Mouse (Mus musculus) ES-CJ7 (cell line): ENCODE results near the gene Wdr24.
"Not testable (repeated sequence)": the region's sequence is repeated elsewhere in the genome, so short reads cannot be mapped to it uniquely, and the experiment has no call there.

Source experiments
- DNase-seq: peaks from one replicate; pipeline ENCODE4 v3.0.0; 2011; ENCODE audit warnings: low read depth, low spot score

The Wdr24 gene

DNA sequence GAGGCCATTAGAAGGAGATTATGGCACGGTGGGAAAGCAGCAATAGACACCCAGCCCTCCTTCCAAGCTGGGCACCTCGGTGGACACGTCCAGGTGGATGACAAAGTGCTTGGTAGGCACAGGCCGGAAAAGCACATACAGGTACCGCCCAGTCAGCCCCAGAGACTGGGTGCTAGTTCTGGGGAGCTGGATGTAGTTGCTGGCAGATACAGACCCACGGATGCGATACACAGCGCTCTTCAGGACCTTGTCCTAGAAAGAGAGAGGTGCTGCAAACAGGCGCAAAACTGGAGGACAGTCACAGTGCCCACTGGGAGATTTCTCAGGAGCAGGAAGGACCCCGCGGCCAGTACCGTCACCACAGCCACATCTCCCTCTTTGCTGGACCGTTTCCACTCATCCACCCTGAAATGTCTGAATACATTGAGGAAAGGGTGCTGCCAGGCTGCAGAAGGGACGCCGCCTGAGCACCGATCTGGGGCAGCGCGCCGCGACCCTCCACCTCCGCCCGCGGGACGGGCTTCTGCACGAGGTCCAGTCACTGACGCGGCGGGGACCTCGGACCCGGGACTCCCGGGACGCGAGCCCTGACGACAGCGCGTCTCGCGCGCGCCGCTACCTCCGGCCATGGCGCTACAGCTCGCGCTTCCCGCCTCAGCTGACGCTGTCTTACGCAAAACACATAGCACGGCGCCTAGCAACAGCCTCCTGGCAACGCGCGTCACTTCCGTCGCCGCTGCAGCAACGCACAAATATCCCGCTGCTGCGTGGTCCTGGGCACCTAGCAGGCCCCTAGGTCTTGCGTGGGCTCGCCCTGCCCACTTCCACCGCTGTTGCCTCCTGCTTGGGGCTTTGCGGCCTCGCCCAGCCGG is 37.6 kb downstream of the Wdr24 start, which contains the start of gene Wdr90:
Wdr90 (minus strand) TSS at position 670 of the 872 bp plus-strand sequence.
- peak; percentile 89 for DNase-seq

DNA sequence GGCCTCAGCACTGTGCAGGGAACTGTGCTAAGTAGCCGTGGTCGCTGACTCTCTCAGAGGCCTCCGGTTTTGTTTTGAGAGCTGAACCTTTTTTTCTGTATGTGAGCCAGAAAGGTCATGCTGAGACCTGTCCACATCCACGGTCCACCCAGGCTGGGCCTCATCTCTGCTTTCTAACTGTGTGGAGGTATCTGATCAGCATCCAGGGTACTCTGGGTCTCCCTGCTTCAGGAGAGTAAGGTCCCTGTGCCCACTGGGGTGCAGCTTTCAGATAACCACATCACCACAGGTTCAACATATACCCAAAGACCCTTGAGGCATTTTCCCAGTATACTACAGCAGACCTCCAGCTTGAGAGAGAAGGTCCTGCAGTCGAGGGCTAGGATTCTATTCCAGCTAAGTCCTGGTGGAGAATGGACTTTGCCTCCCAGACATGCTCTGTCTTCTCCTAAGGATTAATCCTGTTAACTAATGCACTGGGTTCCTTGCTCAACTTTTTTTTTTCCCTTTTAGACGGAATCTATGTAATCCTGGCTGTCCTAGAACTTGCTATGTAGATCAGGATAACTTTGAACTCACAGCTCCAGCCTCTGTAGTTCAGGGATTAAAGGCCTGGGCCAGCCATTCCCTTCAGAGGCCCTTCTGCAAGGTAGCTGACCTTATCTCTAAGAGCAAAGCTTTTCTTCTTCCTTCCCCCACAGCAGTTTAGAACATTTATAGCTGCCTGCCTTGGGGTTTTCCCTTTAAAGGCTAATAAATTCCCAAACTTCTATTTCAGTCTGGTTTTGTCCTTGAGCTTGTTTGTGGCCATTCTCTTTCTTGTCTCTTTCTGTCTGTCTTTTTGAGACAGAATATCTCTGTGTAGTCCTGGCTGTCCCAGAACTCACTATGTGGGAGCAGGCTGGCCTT is 38.5 kb downstream of the Wdr24 start:
- DNase-seq: no peak

DNA sequence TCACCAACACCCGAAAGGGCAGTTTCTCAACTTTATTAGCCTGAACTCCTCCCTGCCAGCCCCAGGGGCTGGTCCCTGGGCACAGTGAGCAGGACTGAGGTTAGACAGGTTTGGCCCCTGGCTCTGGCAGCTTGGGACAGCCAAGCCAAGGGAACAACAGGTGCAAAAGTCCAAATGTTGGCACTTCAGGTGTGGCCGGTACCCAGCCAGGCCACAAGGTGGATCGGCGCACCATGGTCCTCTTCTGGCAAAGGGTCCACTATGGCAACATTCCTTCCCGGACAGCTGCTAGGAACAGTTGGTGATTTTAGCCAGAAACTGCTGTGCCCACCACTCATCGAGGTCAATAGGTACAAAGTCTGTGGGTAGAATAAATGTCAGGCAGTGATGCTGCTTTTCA is 40.3 kb downstream of the Wdr24 start:
- DNase-seq: no peak

DNA sequence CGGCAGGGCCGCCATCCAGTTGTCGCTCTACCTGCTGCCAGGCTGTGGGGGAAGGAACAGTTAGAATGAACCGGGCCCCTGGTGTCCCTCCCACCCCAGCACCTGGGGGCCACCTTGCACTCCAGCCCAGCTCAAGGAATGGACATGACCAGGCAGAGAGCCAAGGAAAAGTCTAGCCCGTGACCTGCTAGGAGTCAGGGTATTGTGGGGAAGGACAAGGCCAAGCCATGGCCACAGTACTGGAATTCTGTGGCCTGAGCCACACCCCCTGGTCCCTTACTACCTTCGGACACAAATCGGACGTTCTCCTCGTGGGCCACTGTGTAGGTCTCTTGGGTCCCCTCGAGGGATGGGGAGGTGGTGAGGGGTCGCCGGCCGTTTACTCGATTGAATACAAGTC is 40.9 kb downstream of the Wdr24 start:
- no peak for DNase-seq

DNA sequence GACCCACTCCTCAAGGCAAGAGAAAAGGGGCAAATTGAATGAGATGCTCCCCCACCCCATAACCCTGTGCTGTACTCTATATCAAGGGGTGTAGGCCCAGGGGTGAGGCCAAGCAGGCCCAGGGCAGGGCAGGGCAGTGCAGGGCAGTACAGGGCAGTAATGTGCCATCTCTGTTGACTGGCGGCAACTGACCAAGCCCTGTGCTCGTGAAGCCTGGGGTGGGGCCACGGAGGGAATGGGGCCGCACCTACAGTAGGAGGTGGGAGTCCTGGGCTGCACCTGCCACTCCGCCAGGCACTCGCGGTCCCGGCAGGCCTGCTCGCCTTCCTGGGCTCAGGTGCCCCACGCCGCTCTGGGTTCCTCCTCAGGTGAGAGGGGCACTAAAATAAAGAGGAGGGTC is 41.9 kb downstream of the Wdr24 start:
- no peak for DNase-seq

DNA sequence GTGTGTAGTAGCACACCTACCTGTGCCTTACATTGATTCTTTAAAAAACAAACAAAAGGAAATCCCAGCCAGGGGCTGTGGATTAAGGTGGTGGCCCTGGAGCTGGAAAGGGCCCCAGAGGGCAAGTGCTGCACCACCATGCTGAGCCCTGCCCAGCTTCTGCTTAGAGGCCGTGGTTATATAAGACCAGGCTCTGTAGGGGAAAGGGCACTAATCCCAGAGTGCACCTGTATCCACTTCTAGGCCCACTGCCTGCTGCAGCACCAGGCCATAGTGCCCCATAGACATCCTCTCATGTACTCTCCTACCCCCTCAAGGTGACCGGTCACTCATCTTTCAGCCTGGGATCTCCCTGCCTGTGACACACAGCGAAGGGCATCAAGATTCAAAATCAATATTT is 42.7 kb downstream of the Wdr24 start:
- DNase-seq: no peak

DNA sequence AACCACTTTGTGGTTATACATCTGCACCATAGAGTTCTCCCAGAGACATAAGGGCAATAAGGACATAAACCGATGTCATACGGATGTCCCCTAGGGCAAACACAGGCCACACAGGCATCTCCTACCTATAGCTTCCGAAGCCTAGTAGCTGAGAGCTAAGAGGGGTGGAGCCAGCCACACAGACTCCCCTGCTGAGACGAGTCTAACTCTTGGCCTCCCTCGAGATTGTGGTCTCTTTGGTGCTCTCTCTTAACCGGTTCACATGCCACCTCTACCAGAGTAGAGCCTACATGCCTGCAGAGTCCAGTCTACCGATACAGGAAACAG is 44.0 kb downstream of the Wdr24 start:
- peak; percentile 47 for DNase-seq

DNA sequence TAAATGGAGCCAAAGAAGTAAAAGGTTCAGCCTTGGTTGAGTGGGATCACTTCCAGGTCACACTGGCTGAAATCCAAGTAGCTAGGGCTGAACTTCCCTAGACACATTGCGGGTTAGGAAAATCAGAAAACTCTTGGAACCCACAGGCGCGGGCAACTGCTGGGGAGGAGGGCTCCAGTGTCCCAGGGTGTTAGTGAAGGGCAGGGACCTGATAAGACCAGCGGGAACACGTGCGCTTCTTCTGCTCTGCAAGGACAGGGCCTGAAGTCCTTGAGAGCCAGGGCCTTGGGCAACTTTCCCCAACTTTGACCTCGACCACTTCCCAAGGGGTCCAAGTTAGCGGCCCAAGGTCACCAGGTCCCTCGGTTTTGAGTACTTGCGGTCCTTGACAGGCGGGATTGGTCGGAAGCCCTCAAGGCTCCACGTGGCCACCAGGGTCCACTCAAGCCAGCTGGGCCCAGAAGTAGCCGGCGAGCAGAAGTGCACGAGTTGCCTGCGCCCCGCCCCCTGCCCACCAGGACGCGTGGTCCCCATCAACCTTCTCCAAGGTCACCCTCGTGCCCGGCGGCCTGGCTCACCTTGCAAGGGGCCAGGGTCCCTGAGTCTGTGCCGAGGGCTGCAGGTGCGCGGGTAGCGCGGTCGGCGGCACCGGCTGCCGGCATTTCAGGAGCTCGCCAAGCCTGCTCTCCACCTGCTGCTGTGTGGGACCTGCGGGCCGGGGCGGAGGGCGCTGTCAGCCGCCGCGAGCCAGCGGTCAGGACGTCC is 44.6 kb downstream of the Wdr24 start:
- DNase-seq: no peak

DNA sequence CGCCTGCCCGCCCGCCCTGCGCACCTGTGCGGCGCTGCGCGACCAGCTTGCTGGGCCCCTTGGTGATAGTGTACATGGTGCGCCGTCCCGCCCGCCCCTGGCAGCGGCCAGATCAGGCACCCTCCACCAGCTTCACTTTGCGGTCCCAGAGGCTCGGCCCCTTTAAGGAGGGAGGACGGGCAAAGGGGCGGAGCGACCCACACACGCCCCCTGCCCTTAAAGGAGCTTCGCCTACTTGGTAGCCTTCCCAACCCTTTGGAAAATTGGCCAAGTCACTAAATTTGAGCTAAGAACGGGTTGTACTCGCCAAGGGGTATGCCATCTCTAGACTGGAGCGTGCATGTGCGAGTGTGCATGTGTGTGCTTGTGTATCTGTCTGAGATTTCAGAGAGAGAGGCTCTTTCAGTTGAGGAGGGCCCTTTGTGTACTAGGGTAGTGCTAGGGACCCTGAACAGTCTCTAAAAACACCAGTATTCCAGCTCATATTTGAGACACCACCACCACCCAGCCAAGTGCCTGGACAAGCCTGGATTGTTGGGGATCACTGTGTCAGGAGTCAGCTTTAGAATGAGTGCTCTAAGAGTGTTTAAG is 45.3 kb downstream of the Wdr24 start, which contains the start of gene Mcrip2:
Mcrip2 (minus strand) TSS at position 164 of the 591 bp plus-strand sequence.
- DNase-seq: peak; percentile 74

DNA sequence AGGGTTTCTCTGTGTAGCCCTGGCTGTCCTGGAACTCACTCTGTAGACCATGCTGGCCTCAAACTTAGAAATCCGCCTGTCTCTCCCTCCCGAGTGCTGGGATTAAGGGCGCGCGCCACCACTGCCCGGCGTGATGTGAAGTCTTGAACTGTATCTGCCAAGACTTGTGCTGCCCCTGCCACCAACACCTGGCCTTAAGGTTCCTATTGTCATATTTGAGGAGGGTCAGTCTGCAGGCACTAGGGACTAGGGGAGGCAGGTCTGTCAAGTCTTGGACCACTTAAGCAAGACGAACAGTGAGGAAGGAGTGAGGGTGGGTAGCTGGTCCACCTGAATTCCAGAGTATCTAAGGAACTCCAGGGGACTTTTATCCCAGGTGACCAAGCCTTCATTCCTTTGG is 46.1 kb downstream of the Wdr24 start:
- no peak for DNase-seq

DNA sequence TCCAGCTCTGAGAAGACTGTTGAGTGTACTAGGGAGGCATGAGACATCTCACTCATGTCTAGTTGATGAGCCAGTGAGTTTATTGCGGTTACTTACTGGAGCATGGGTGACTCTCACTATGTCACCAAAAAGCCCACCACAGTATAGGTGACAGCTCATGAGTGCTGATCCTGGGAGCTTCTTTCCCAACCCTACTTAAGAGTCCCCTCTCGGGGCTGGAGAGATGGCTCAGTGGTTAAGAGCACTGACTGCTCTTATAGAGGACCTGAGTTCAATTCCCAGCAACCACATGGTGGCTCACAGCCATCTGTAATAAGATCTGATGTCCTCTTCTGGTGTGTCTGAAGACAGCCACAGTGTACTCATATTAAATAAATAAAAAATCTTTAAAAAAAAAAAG is 46.5 kb downstream of the Wdr24 start:
- no peak for DNase-seq

DNA sequence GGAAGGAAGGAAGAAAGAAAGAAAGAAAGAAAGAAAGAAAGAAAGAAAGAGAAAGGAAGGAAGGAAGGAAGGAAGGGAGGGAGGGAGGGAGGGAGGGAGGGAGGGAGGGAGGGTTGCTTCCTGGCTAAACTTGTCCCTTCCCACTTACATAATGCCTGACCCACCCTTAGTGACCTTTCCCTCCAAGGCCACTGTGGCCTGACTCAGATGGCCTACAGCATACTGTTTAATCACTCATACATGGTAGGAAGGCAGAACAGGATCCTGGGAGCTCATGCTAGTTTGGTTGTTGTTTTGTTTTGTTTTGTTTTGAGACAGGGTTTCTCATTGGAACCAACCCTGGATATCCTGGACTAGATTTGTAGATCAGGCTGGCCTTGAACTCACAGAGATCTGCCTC is 48.1 kb downstream of the Wdr24 start:
- DNase-seq: not testable (repeated sequence)

DNA sequence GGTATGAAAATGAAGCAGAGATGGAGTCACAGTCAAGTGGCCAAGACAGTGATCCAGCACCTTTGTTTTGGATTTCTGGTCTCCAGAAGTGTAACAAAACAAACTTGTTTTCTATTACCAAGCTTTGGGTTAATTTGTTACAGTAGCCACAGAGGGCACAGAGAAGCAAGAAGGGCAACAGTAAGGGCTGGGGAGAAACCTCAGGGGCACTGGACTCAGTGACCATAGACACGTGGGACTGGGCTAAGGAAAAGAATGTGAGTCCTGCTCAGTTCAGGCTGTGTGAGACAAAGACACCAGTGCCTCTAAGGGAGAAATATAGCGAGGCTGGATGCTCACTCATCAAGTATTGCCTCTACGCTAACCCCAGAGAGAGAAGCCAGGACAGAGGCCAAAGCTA is 49.2 kb downstream of the Wdr24 start:
- DNase-seq: no peak

DNA sequence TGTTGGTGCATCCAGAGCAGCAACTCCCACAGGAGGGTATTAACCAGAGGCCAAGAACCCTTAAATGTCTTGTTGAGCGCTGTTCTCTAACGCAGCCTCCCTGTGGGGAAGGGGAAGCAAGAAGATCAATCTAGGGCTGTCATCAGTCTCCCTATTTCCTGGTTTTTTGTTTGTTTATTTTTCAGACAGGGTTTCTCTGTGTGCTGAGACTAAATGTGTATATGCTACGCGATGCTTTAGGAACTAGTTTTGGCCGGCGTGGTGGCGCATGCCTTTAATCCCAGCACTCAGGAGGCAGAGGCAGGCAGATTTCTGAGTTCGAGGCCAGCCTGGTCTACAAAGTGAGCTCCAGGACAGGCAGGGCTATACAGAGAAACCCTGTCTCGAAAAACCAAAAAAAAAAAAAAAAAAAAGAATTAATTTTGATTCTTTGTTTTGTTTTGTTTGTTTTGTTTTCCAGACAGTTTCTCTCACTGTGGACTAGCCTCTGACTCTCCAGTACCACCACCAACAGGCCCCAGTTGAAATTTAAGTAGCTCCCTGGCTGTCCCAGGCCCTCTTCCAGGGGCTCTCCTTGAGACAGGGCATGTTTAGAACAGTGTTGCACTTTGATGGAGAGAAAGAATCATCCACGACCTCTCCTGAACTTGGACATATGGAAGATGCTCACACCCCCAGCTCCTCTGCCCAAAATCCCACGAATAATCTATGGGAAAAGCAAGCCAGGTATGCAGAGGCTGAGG is 50.1 kb downstream of the Wdr24 start:
- no peak for DNase-seq

DNA sequence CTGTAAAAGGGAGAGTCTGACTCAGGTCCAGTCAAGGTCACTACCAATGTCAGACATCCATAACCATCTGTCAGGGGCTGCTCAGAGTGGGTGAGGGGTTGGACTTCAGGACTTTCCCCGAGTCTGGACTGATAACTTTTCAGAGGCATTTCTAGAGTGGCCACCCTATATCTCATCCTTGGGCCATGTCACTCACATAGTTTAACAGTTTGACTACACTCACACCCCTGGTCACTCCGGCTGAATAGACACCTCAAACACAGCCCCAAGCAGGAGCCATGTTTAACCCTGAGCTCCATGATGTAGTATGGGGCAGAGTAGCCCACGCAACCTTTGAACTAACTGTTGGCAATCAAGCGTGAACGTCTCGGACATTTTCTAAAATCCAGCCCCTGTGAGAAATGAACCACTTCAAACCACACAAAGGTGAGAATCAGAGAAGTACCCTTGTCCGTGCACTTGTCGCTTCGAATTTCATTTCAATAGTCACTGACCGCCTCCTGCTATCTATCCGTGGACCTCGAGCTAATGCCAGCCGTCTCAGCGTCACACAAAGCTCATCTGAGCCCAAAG is 50.8 kb downstream of the Wdr24 start:
- DNase-seq: no peak

DNA sequence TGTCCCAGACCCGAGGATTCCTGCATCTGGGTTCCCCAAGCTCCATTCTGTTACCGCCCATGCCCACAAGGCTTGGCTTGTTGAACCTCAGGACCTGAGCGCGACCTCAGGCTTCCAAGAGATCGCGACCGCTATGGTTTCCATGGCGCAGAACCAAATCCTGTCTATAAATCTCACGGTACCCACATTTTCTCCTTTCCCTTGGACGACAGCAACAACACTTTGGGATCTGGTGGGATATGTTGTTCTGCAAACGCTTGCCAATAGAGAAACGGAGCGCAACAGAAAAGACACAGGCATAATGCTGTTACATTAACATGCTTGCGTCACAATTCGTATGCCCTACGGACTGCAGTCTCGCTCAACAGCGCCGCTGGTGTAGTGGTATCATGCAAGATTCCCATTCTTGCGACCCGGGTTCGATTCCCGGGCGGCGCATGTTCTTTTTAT is 51.3 kb downstream of the Wdr24 start, which contains the start of gene Mettl26:
Mettl26 (plus strand) TSS at position 354 of the 450 bp plus-strand sequence.
- DNase-seq: peak; percentile 87

DNA sequence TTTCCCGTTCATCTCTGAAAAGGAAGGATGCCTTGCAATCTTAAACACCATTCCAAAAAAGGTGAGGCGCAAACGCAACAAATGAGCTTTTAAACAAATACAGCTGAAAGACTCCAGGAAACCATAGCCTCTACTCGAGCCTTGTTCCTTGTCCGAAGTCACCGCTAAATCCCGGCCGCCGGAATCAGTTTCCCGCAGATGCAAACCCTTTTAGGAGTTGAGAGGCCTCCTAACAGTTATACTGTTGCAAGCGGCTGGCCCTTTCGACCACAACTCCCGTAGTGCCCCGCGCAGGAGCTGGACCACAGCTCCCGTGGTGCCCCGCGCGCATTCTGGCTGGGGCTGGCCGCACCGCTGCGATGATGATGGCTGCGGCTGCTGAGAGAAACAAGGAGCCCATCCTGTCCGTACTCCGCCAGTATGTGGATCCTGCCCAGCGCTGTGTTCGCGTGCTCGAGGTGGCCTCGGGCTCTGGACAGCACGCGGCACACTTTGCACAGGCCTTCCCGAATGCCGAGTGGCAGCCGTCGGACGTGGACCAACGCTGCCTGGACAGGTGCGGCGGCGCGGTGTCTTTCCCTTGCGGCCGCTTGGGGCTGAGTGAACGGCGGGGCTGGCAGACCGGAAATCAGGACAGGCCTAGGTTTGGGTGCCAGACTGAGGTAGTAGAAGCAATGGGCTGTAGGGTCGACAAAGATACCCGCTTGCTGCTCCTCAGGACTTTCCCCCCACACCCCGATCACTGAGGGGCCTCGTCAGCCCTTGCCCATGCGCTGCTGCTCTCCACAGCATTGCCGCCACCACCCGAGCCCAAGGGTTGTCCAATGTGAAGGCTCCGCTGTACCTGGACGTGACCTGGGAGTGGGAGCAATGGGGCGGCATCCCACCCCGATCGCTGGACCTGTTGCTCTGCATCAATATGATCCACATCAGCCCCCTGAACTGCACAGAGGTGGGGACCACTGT is 52.0 kb downstream of the Wdr24 start:
- DNase-seq: peak; percentile 82

DNA sequence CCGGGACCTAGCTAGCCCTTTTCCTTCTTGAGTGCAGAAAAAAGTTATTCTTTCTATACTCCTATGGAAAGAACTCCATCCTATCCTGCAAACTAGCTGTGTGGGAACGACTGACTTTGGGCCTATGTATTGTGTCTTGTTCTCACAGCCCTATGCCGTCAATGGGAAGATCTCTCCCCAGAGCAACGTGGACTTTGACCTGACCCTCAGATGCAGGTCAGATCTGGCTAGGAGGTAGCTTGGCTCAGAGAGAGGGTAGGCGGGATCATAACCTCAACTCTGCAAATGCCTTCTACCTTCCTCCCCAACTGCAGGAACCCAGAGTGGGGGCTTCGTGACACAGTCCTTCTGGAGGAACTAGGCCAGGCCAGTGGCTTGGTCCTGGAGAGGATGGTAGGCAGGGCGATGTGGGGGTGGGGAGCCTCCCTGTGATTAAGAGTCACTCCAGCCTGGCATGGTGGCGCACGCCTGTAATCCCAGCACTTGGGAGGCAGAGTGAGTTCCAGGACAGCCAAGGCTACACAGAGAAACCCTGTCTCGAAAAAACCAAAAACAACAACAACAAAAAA is 53.0 kb downstream of the Wdr24 start:
- no peak for DNase-seq

DNA sequence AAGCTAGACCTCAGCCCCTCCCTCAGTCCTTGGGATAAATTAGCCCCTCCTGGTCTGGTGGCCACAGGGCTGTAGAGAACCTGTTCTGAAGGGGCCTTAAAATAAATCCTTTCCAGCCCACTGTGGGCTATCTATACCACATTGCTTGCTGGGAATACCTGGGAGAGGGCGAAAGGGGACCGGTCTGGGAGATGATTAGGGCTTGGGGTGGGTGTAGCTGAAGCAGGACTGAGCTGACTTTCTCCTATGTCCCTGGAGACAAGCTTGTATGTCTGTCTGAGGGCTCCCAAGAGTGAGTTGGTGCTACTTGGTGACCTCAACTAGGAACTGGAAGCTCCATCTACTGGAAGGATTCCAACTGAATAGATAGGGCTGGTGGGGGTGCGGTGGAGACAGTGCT is 53.6 kb downstream of the Wdr24 start:
- no peak for DNase-seq
